Mouse (Mus musculus) NIH3T3 (cell line): ENCODE results near the gene Htr5a.

ENCODE experiments used
- DNase-seq: peaks from one replicate; pipeline ENCODE4 v3.0.0-alpha.2; 2012; ENCODE audit warnings: low read depth

Htr5a gene

GRCm38 (mm10) chr5:27888080-27888479 lies 46.1 kb downstream of the Htr5a start:
- DNase-seq, result no peak

GRCm38 (mm10) chr5:27895961-27896360 lies 54.0 kb downstream of the Htr5a start:
- DNase-seq, result no peak

GRCm38 (mm10) chr5:27899756-27900155 lies 57.8 kb downstream of the Htr5a start:
- DNase-seq, result no peak

DNA sequence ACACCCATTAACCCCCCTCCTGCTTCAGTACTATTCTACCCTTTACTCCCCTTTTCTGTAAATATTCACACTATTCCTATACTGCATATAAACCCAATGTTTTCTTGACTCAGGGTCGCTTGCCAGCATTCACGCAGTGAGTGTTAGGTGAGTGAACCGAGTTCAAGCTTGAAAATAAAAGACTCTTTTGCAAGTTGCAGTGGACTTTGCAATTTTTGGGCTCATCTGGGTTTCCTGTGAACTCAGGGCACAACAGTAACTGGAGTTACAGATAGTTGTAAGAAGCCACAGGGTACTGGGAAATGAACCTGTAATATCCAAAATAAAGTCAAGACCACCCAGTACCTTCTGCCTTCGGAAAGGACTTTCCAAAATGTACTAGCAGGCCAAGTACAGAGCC lies 58.2 kb downstream of the Htr5a start:
- no peak for DNase-seq
